Mouse (Mus musculus) midbrain, embryonic 16.5 days (tissue): ENCODE data around the gene Zmynd11. TPM values are rescaled to one million over a fixed set of nuclear protein-coding genes. Genes with fewer than 3 reads are reported as not detected.
A peak's percentile ranks its signal among the peaks of the same experiment; 100 is the strongest.

ENCODE experiments used
- ATAC-seq: fragments of 200-750 bp; cut with Nextera tagmentation; 2 replicates; pipeline ENCODE4 v1.8.0; 2017; ENCODE audit warnings: moderate TSS enrichment
- H3K27ac ChIP-seq: fragments of 300-500 bp; sonication (generic); 2 replicates; pipeline ENCODE4 v1.5.1; 2014; ENCODE audit warnings: mild to moderate bottlenecking, low read length, mixed read lengths
- H3K27me3 ChIP-seq: fragments of 300-500 bp; sonication (generic); 2 replicates; pipeline ENCODE4 v1.6.1; 2014; ENCODE audit warnings: low read depth, low read length, mixed read lengths; ENCODE audit not compliant: control insufficient read depth, insufficient read depth
- H3K36me3 ChIP-seq: fragments of 300-500 bp; sonication (generic); 2 replicates; pipeline ENCODE4 v1.6.1; 2014; ENCODE audit warnings: mild to moderate bottlenecking, low read length, moderate library complexity, mixed read lengths; ENCODE audit not compliant: control insufficient read depth, insufficient read depth
- H3K4me1 ChIP-seq: fragments of 300-500 bp; sonication (generic); 2 replicates; pipeline ENCODE4 v1.6.1; 2014; ENCODE audit warnings: mild to moderate bottlenecking, low read length, mixed read lengths; ENCODE audit not compliant: control insufficient read depth, insufficient read depth
- H3K4me2 ChIP-seq: fragments of 300-500 bp; sonication (generic); 2 replicates; pipeline ENCODE4 v1.6.1; 2014; ENCODE audit warnings: mild to moderate bottlenecking, low read length, mixed read lengths
- H3K4me3 ChIP-seq: fragments of 300-500 bp; sonication (generic); 2 replicates; pipeline ENCODE4 v1.5.1; 2014; ENCODE audit warnings: low read depth, mild to moderate bottlenecking, low read length, moderate library complexity, mixed read lengths
- H3K9ac ChIP-seq: fragments of 300-500 bp; sonication (generic); 2 replicates; pipeline ENCODE4 v1.6.1; 2014; ENCODE audit warnings: low read depth, low read length, mixed read lengths
- H3K9me3 ChIP-seq: fragments of 300-500 bp; sonication (generic); replicated peaks from 2 replicates; pipeline ENCODE4 v1.6.1; 2014; ENCODE audit warnings: mild to moderate bottlenecking, low read length, mixed read lengths; ENCODE audit not compliant: control insufficient read depth, poor library complexity, severe bottlenecking
- WGBS: fragments of 180-500 bp; shearing (Covaris S2); extraction: QIAGEN DNeasy Blood & Tissue Kit; methylation state at CpG from one replicate; pipeline ENCODE4 v1.1.7; 2014; 5-methylcytosine and 5-hydroxymethylcytosine counted together
- polyA plus RNA-seq: library from polyadenylated mRNA; unstranded; fragments of >200 nt; fragmentation: Nextera tagmentation; extraction: Ambion mirVana; gene quantifications from 2 replicates; pipeline ENCODE4 v1.2.1, GENCODE M21; 2015

Zmynd11 gene
- polyA plus RNA-seq, 1 experiment from 2014 or later, result 185 TPM

- peak; percentile 81 for ATAC-seq
- H3K4me2 ChIP-seq, result peak overlapping the region; percentile 65
- peak overlapping the region; percentile 100 for H3K9ac ChIP-seq
- peak overlapping the region; percentile 77 for H3K4me3 ChIP-seq
- H3K9me3 ChIP-seq, result no peaks in the 10 kb centered on the region
- 2% methylated on average over 40 of the region's 111 CpGs for WGBS
- H3K4me1 ChIP-seq, result peaks cover 30% of the 10 kb centered on the region
- no peaks in the 10 kb centered on the region for H3K36me3 ChIP-seq
- H3K27ac ChIP-seq, result peak overlapping the region; percentile 99
- H3K27me3 ChIP-seq, result no peaks in the 10 kb centered on the region
Observed at GRCm38 (mm10) chr13:9763828-9764645, 1.1 kb downstream of the Zmynd11 start.

GRCm38 (mm10) chr13:9763100-9763827, 1.9 kb downstream of the Zmynd11 start:
- Histone ChIP-seq H3K27ac (peak overlapping the region; percentile 99), H3K36me3 (no peaks in the 10 kb centered on the region), H3K9ac (peak overlapping the region; percentile 100), H3K4me1 (peaks cover 34% of the 10 kb centered on the region), H3K9me3 (no peaks in the 10 kb centered on the region), H3K4me3 (peak overlapping the region; percentile 77), H3K4me2 (peak overlapping the region; percentile 65), H3K27me3 (no peaks in the 10 kb centered on the region)
- ATAC-seq, result peak; percentile 43
- 3% methylated on average over 21 of the region's 21 CpGs for WGBS

GRCm38 (mm10) chr13:9760057-9760456, 5.1 kb downstream of the Zmynd11 start:
- no peak overlapping the region for H3K4me2 ChIP-seq
- no peaks in the 10 kb centered on the region for H3K36me3 ChIP-seq
- WGBS, result 13% methylated on average over 6 of the region's 6 CpGs
- no peak overlapping the region; the same call in 1 of the 2 replicates for H3K9ac ChIP-seq
- no peaks in the 10 kb centered on the region for H3K27me3 ChIP-seq
- no peaks in the 10 kb centered on the region for H3K9me3 ChIP-seq
- peaks cover 36% of the 10 kb centered on the region for H3K4me1 ChIP-seq
- no peak overlapping the region for H3K4me3 ChIP-seq
- no peak overlapping the region for H3K27ac ChIP-seq
- no peak for ATAC-seq

GRCm38 (mm10) chr13:9757842-9758491, 7.2 kb downstream of the Zmynd11 start:
- no peak overlapping the region for H3K4me3 ChIP-seq
- ATAC-seq, result peak; percentile 59; the same call in 1 of the 2 replicates
- 0 out of 2 replicates have a peak overlapping the region, but pooled peaks have one; percentile 15 for H3K27ac ChIP-seq
- no peaks in the 10 kb centered on the region for H3K27me3 ChIP-seq
- H3K4me2 ChIP-seq, result peak overlapping the region; percentile 22; the same call in 1 of the 2 replicates
- WGBS, result 37% methylated on average over 9 of the region's 9 CpGs
- H3K9ac ChIP-seq, result no peak overlapping the region
- peaks cover 41% of the 10 kb centered on the region for H3K4me1 ChIP-seq
- no peaks in the 10 kb centered on the region for H3K9me3 ChIP-seq
- H3K36me3 ChIP-seq, result no peaks in the 10 kb centered on the region

GRCm38 (mm10) chr13:9753706-9754105, 11.4 kb downstream of the Zmynd11 start:
- Histone ChIP-seq H3K4me3 (no peak overlapping the region), H3K4me1 (peaks cover 21% of the 10 kb centered on the region), H3K9me3 (no peaks in the 10 kb centered on the region), H3K9ac (no peak overlapping the region), H3K27ac (no peak overlapping the region), H3K4me2 (no peak overlapping the region), H3K27me3 (no peaks in the 10 kb centered on the region), H3K36me3 (no peaks in the 10 kb centered on the region)
- ATAC-seq, result no peak
- WGBS, result 37% methylated on average over 3 of the region's 3 CpGs

- ATAC-seq, result no peak
- H3K4me2 ChIP-seq, result no peak overlapping the region
Observed at GRCm38 (mm10) chr13:9750320-9750719, 14.8 kb downstream of the Zmynd11 start.

GRCm38 (mm10) chr13:9749796-9750195, 15.3 kb downstream of the Zmynd11 start:
- 81% methylated on average over 4 of the region's 4 CpGs for WGBS
- H3K27ac ChIP-seq, result no peak overlapping the region
- ATAC-seq, result no peak
- H3K9ac ChIP-seq, result no peak overlapping the region
- peaks cover 8% of the 10 kb centered on the region for H3K4me1 ChIP-seq
- no peaks in the 10 kb centered on the region for H3K36me3 ChIP-seq
- H3K27me3 ChIP-seq, result no peaks in the 10 kb centered on the region
- no peaks in the 10 kb centered on the region for H3K9me3 ChIP-seq
- H3K4me2 ChIP-seq, result no peak overlapping the region
- no peak overlapping the region for H3K4me3 ChIP-seq

More at GRCm38 (mm10) chr13:9750320-9750719, 14.8 kb downstream of the Zmynd11 start:
- 44% methylated on average over 1 of the region's 1 CpGs for WGBS
- Histone ChIP-seq H3K27me3 (no peaks in the 10 kb centered on the region), H3K9me3 (no peaks in the 10 kb centered on the region), H3K4me1 (peaks cover 8% of the 10 kb centered on the region), H3K36me3 (no peaks in the 10 kb centered on the region), H3K27ac (no peak overlapping the region), H3K9ac (no peak overlapping the region), H3K4me3 (no peak overlapping the region)

- Histone ChIP-seq H3K9me3 (no peaks in the 10 kb centered on the region), H3K27ac (no peak overlapping the region), H3K27me3 (no peaks in the 10 kb centered on the region), H3K4me3 (no peak overlapping the region), H3K36me3 (no peaks in the 10 kb centered on the region), H3K9ac (no peak overlapping the region), H3K4me1 (peaks cover 6% of the 10 kb centered on the region), H3K4me2 (no peak overlapping the region)
- WGBS, result 66% methylated on average over 2 of the region's 2 CpGs
- no peak for ATAC-seq
Observed at GRCm38 (mm10) chr13:9738190-9738589, 26.9 kb downstream of the Zmynd11 start.
